Comparison of ENCODE assay signal across 16 mouse cellular contexts in the genomic region with DNA sequence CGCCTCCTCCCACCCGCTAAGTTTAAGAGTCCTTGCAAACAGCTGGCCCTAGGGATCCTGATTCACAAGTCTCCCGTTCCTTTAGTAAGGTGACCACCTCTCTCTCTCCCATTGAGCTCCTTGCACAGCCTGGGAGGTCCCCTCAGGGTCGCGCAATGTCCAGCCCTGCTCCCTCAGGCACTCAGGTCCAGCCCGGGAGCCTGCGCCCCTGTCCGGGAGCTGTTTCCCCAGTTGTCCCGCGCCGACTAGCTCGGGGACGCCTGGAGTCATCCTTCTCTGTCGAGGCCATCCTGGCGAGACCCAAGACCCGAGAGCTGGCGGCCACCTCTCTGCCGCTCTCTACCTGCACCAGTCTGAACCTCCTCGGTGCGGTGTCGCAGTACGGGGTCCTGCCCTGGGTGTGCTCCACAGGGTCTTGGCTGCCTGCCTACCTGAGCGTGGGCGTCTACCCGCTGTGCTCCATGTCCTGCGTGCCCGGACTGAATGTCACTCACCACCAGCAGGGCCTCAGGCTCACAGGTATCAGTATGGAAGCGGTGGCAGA. TPM values are rescaled to one million over a fixed set of nuclear protein-coding genes. Genes with fewer than 3 reads are reported as not detected.
DNase-seq lines count a peak whose midpoint lies in the region; ATAC-seq and TF ChIP-seq lines count a peak whose summit lies in the region.
"Had no signal": no experiment of that assay in that cellular context is flagged by ENCODE, and none has a peak within 500 bp of the region (broad histone marks: within the 10 kb centered on the region; RNA-seq: fewer than 3 reads in every experiment).

A gene (plus strand): TSS at position 51 of the 544 bp plus-strand sequence.

- WGBS in heart, postnatal 0 days: 10% methylated on average over 28 of the region's 28 CpGs
- WGBS in midbrain, embryonic 10.5 days: 14% methylated on average over 28 of the region's 28 CpGs
- WGBS in midbrain, embryonic 15.5 days: 17% methylated on average over 28 of the region's 28 CpGs
- 12% methylated on average over 28 of the region's 28 CpGs for WGBS in embryonic facial prominence, embryonic 13.5 days
- WGBS in limb, embryonic 14.5 days: 9% methylated on average over 27 of the region's 28 CpGs

- 0 out of 2 replicates have a peak within 1 kb of the TSS, but pooled peaks have one; percentile 5 for H3K9ac ChIP-seq in heart, postnatal 0 days (replicated peaks; ENCODE audit: low read depth, low read length)
- no peak within 1 kb of the TSS for H3K9ac ChIP-seq in midbrain, embryonic 15.5 days
- H3K9ac ChIP-seq in embryonic facial prominence, embryonic 13.5 days: peak within 1 kb of the TSS; percentile 44; the same call in 1 of the 2 replicates
- H3K9ac ChIP-seq in limb, embryonic 14.5 days (ENCODE audit: low read depth, low read length, severe bottlenecking): peak within 1 kb of the TSS; percentile 31
- H3K9ac ChIP-seq: hindbrain, embryonic 15.5 days had no signal

- H3K4me2 ChIP-seq in heart, postnatal 0 days (ENCODE audit: low read depth, low read length): no peak within 1 kb of the TSS
- H3K4me2 ChIP-seq in midbrain, embryonic 15.5 days: no peak within 1 kb of the TSS
- H3K4me2 ChIP-seq in embryonic facial prominence, embryonic 13.5 days: peak within 1 kb of the TSS; percentile 39
- H3K4me2 ChIP-seq in limb, embryonic 14.5 days (replicated peaks; ENCODE audit: low read depth, low read length, severe bottlenecking): no peak within 1 kb of the TSS
- H3K4me2 ChIP-seq: hindbrain, embryonic 15.5 days had no signal

- no peaks in the 10 kb centered on the region for H3K9me3 ChIP-seq in heart, postnatal 0 days (replicated peaks; ENCODE audit: control insufficient read depth, low read length)
- H3K9me3 ChIP-seq in midbrain, embryonic 10.5 days (replicated peaks): no peaks in the 10 kb centered on the region
- no peaks in the 10 kb centered on the region for H3K9me3 ChIP-seq in midbrain, embryonic 15.5 days
- no peaks in the 10 kb centered on the region for H3K9me3 ChIP-seq in embryonic facial prominence, embryonic 13.5 days
- no peaks in the 10 kb centered on the region for H3K9me3 ChIP-seq in limb, embryonic 14.5 days (ENCODE audit: control insufficient read depth, low read length)
- H3K9me3 ChIP-seq: hindbrain, embryonic 15.5 days had no signal

- no peaks in the 10 kb centered on the region for H3K4me1 ChIP-seq in heart, postnatal 0 days (ENCODE audit: control insufficient read depth, insufficient read depth)
- peaks cover 8% of the 10 kb centered on the region for H3K4me1 ChIP-seq in midbrain, embryonic 10.5 days
- H3K4me1 ChIP-seq in midbrain, embryonic 15.5 days: no peaks in the 10 kb centered on the region
- H3K4me1 ChIP-seq in embryonic facial prominence, embryonic 13.5 days: no peaks in the 10 kb centered on the region
- no peaks in the 10 kb centered on the region for H3K4me1 ChIP-seq in limb, embryonic 14.5 days (ENCODE audit: control insufficient read depth, insufficient read depth, low read length)
- H3K4me1 ChIP-seq: hindbrain, embryonic 15.5 days had no signal

- peaks cover 10% of the 10 kb centered on the region; the same call in 1 of the 2 replicates for H3K27me3 ChIP-seq in heart, postnatal 0 days (ENCODE audit: control insufficient read depth, insufficient read depth, low read length)
- H3K27me3 ChIP-seq in midbrain, embryonic 10.5 days (ENCODE audit: low read depth, poor library complexity, severe bottlenecking): peaks cover 60% of the 10 kb centered on the region
- 0 out of 2 replicates have a peak, but pooled peaks cover 5% of the 10 kb centered on the region for H3K27me3 ChIP-seq in midbrain, embryonic 15.5 days (replicated peaks)
- peaks cover 29% of the 10 kb centered on the region for H3K27me3 ChIP-seq in embryonic facial prominence, embryonic 13.5 days
- peaks cover 9% of the 10 kb centered on the region for H3K27me3 ChIP-seq in limb, embryonic 14.5 days (ENCODE audit: control insufficient read depth, insufficient read depth, low read length)

- no peak within 1 kb of the TSS for H3K4me3 ChIP-seq in heart, postnatal 0 days (ENCODE audit: low read depth, low read length)
- peak within 1 kb of the TSS; percentile 28; the same call in 1 of the 2 replicates for H3K4me3 ChIP-seq in midbrain, embryonic 10.5 days
- H3K4me3 ChIP-seq in midbrain, embryonic 15.5 days: no peak within 1 kb of the TSS
- H3K4me3 ChIP-seq in embryonic facial prominence, embryonic 13.5 days: peak within 1 kb of the TSS; percentile 7; the same call in 1 of the 2 replicates
- no peak within 1 kb of the TSS for H3K4me3 ChIP-seq in limb, embryonic 14.5 days (replicated peaks; ENCODE audit: low read length)
- H3K4me3 ChIP-seq: hindbrain, embryonic 15.5 days; layer of hippocampus, adult 2 months had no signal

- no peak for ATAC-seq in heart, postnatal 0 days (ENCODE audit: insufficient read depth, low read depth)
- ATAC-seq in midbrain, embryonic 15.5 days (replicated peaks): no peak
- ATAC-seq in embryonic facial prominence, embryonic 13.5 days (ENCODE audit: insufficient number of reproducible peaks, insufficient read depth, low FRiP score, low TSS enrichment, low read depth): no peak
- no peak for ATAC-seq in limb, embryonic 14.5 days (ENCODE audit: low FRiP score, low read depth)

- H3K36me3 ChIP-seq in heart, postnatal 0 days (replicated peaks; ENCODE audit: control insufficient read depth, insufficient read depth, low read length): no peaks in the 10 kb centered on the region
- H3K36me3 ChIP-seq in midbrain, embryonic 10.5 days: no peaks in the 10 kb centered on the region
- H3K36me3 ChIP-seq in midbrain, embryonic 15.5 days (replicated peaks): no peaks in the 10 kb centered on the region
- no peaks in the 10 kb centered on the region for H3K36me3 ChIP-seq in embryonic facial prominence, embryonic 13.5 days
- H3K36me3 ChIP-seq in limb, embryonic 14.5 days (ENCODE audit: control insufficient read depth, insufficient read depth, low read length): no peaks in the 10 kb centered on the region
- H3K36me3 ChIP-seq: hindbrain, embryonic 15.5 days had no signal

- no peak for TF ChIP-seq EP300 in heart, postnatal 0 days (IDR thresholded peaks at IDR 0.05; ENCODE audit: low read depth)

- TF ChIP-seq POLR2A in limb, embryonic 14.5 days (IDR thresholded peaks at IDR 0.05; ENCODE audit: borderline replicate concordance, extremely low read depth, insufficient read depth, insufficient read length): no peak

- TF ChIP-seq CTCF in heart, postnatal 0 days (IDR thresholded peaks at IDR 0.05; ENCODE audit: low read depth): no peak

- intact Hi-C loops in heart, postnatal 25 days (cut with DNase I): no loop called here

- no peak within 1 kb of the TSS for H3K27ac ChIP-seq in heart, postnatal 0 days (ENCODE audit: low read depth)
- no peak within 1 kb of the TSS for H3K27ac ChIP-seq in midbrain, embryonic 10.5 days (replicated peaks)
- no peak within 1 kb of the TSS for H3K27ac ChIP-seq in midbrain, embryonic 15.5 days
- H3K27ac ChIP-seq in embryonic facial prominence, embryonic 13.5 days: no peak within 1 kb of the TSS
- no peak within 1 kb of the TSS for H3K27ac ChIP-seq in limb, embryonic 14.5 days (replicated peaks; ENCODE audit: low read depth, low read length)
- H3K27ac ChIP-seq: hindbrain, embryonic 15.5 days; layer of hippocampus, adult 2 months had no signal

- DNase-seq in heart, postnatal 0 days (ENCODE audit: low spot score): no peak
- no peak for DNase-seq in heart, postnatal 25 days (ENCODE audit: low spot score)
- DNase-seq in midbrain, embryonic 10.5 days (ENCODE audit: low spot score): no peak
- no peak for DNase-seq in limb, embryonic 14.5 days (ENCODE audit: low spot score)
- no peak for DNase-seq in thymus, postnatal 36 days
- DNase-seq: cerebellum, adult 9-11 months; right cerebral cortex, postnatal 25 days had no signal

RNA-seq across cellular contexts. Expression of the gene that starts here (rescaled TPM):
- total RNA-seq in heart, postnatal 0 days (2014; rRNA removed; ENCODE audit: low replicate concordance): not detected in 2 replicates
- not detected in 2 replicates for polyA plus RNA-seq in heart, postnatal 0 days (2015; fragmentation: Nextera tagmentation; extraction: Ambion mirVana)
- not detected for total RNA-seq in heart, postnatal 25 days (2021)
- not detected in 2 replicates for polyA plus RNA-seq in midbrain, embryonic 10.5 days (2016; fragmentation: Nextera tagmentation; extraction: Ambion mirVana)
- polyA plus RNA-seq in midbrain, embryonic 15.5 days (2015; fragmentation: Nextera tagmentation; extraction: Ambion mirVana): not detected in 2 replicates
- not detected in 2 replicates for polyA plus RNA-seq in embryonic facial prominence, embryonic 13.5 days (2015; fragmentation: Nextera tagmentation; extraction: Ambion mirVana)
- polyA plus RNA-seq in limb, embryonic 14.5 days (2012; rRNA removed): not detected in 2 replicates
- polyA plus RNA-seq in limb, embryonic 14.5 days (2014; fragmentation: Nextera tagmentation; extraction: Ambion mirVana): not detected in 2 replicates
- total RNA-seq: gastrocnemius, adult 18-20 months; layer of hippocampus, adult 2 months; left cerebral cortex, postnatal 36 days; megakaryocyte progenitor cell, adult 5-6 weeks had no signal
- polyA plus RNA-seq: hindbrain, embryonic 15.5 days; neural tube, embryonic 14.5 days; stomach, embryonic 14.5 days had no signal

Comparison
In these comparisons a context has a peak if more than half of its experiments do, and no peak if none do; other contexts are left out.
1. H3K4me3 ChIP-seq: peak in midbrain, embryonic 10.5 days (single experiment) and embryonic facial prominence, embryonic 13.5 days (single experiment); none in heart, postnatal 0 days (single experiment), midbrain, embryonic 15.5 days (single experiment) and limb, embryonic 14.5 days (single experiment).